In the genomic region with DNA sequence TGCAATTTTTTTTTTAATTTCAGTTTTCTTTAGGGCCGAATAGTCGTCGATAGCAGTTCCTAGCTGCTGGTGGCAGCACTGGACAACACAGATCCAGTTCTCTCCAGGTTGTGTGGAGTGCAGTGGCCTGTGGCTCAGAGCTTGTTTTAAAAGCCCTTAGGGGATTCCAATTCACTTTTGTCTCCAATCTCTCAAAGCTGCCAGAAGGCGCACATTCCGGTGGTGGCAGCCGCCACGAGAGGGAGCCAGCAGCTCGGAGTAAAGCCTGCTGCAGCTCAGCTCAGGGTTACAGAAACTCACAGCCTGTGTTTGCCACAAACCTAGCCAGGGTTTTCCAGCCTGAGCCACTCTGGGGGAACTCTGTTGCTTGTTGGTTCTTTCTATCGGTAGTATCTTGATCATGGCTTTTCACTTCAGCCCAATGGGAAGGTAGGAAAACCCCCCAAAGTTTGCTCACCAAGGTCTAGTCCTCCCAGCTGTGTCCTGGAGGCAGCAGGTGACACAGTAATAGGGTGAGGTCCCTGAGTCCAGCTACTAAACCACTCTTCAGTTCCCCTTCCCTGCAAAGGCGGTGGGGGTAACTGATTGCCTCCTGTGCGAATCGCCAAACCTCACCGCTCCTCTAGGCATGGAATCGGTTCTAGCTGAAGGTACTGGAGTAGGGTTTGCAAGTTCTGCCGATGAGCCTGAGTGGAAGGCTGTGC, we compare ENCODE assay signal across 7 mouse cellular contexts. TPM values are rescaled to one million over a fixed set of nuclear protein-coding genes. Genes with fewer than 3 reads are reported as not detected.
A peak's percentile ranks its signal among the peaks of the same experiment; 100 is the strongest.
DNase-seq lines count a peak whose midpoint lies in the region; ATAC-seq and TF ChIP-seq lines count a peak whose summit lies in the region.

No protein-coding gene starts in this region.

- no peak overlapping the region for H3K4me3 ChIP-seq in ES-E14 (ENCODE audit: insufficient read depth in 1 of 2, low read depth in 1 of 2, low read length in 2 of 2, poor library complexity in 1 of 2, severe bottlenecking in 1 of 2)
- H3K4me3 ChIP-seq in embryonic facial prominence, embryonic 14.5 days (ENCODE audit: low read depth, low read length) = no peak overlapping the region
- no peak overlapping the region for H3K4me3 ChIP-seq in hindbrain, postnatal 0 days (ENCODE audit: low read length)
- H3K4me3 ChIP-seq in stomach, postnatal 0 days (ENCODE audit: low read depth, low read length) = no peak overlapping the region

- in situ Hi-C loops in ES-E14 (cut with MboI; ENCODE audit: low sequenced_read_pairs in 2 of 2, unreplicated experiment in 2 of 2) = no loop called here

- H3K4me2 ChIP-seq in embryonic facial prominence, embryonic 14.5 days (ENCODE audit: low read depth, low read length) = no peak overlapping the region
- H3K4me2 ChIP-seq in hindbrain, postnatal 0 days (ENCODE audit: low read depth, low read length) = no peak overlapping the region
- H3K4me2 ChIP-seq in stomach, postnatal 0 days (replicated peaks; ENCODE audit: low read depth) = no peak overlapping the region

- TF ChIP-seq EP300 in stomach, postnatal 0 days (optimal IDR thresholded peaks at IDR 0.05) = no peak

- peak; percentile 90 for TF ChIP-seq CTCF in hindbrain, postnatal 0 days (IDR thresholded peaks at IDR 0.05; ENCODE audit: low read depth)
- TF ChIP-seq CTCF in stomach, postnatal 0 days (IDR thresholded peaks at IDR 0.05; ENCODE audit: low read depth) = peak; percentile 87

- H3K27ac ChIP-seq in ES-E14 (ENCODE audit: insufficient read depth, low read depth, low read length, poor library complexity, severe bottlenecking) = no peak overlapping the region
- no peak overlapping the region for H3K27ac ChIP-seq in embryonic facial prominence, embryonic 14.5 days (replicated peaks; ENCODE audit: low read depth, low read length)
- H3K27ac ChIP-seq in hindbrain, postnatal 0 days = no peak overlapping the region
- no peak overlapping the region for H3K27ac ChIP-seq in stomach, postnatal 0 days (replicated peaks)

- ATAC-seq in embryonic facial prominence, embryonic 14.5 days (ENCODE audit: low read depth) = peak; percentile 82
- ATAC-seq in hindbrain, postnatal 0 days = peak; percentile 77
- ATAC-seq in stomach, postnatal 0 days (ENCODE audit: low FRiP score, low TSS enrichment) = peak; percentile 76

- H3K4me1 ChIP-seq in ES-E14 (ENCODE audit: control insufficient read depth in 2 of 2, insufficient read depth in 2 of 2, low read length in 2 of 2, poor library complexity in 1 of 2) = peaks cover 0 to 3% of the 10 kb centered on the region in 2 experiments; a peak in 1 of 4 replicates
- H3K4me1 ChIP-seq in embryonic facial prominence, embryonic 14.5 days (ENCODE audit: control insufficient read depth, insufficient read depth, low read length) = no peaks in the 10 kb centered on the region
- H3K4me1 ChIP-seq in hindbrain, postnatal 0 days (ENCODE audit: insufficient read depth, low read length) = no peaks in the 10 kb centered on the region
- no peaks in the 10 kb centered on the region for H3K4me1 ChIP-seq in stomach, postnatal 0 days (replicated peaks; ENCODE audit: control insufficient read depth, insufficient read depth)

- 33% methylated on average over 15 of the region's 15 CpGs for WGBS in embryonic facial prominence, embryonic 14.5 days
- 36% methylated on average over 15 of the region's 15 CpGs for WGBS in hindbrain, postnatal 0 days
- WGBS in stomach, postnatal 0 days = 36% methylated on average over 15 of the region's 15 CpGs

- H3K36me3 ChIP-seq in ES-E14 (ENCODE audit: control insufficient read depth, insufficient read depth, low read length, poor library complexity, severe bottlenecking) = no peaks in the 10 kb centered on the region
- no peaks in the 10 kb centered on the region for H3K36me3 ChIP-seq in embryonic facial prominence, embryonic 14.5 days (ENCODE audit: control insufficient read depth, insufficient read depth, low read length)
- H3K36me3 ChIP-seq in hindbrain, postnatal 0 days (ENCODE audit: insufficient read depth, low read length) = no peaks in the 10 kb centered on the region
- H3K36me3 ChIP-seq in stomach, postnatal 0 days (ENCODE audit: control insufficient read depth, insufficient read depth, low read length) = no peaks in the 10 kb centered on the region

- peak; percentile 72 for DNase-seq in ES-E14 (ENCODE audit: low read depth, low spot score)
- peak; percentile 65 for DNase-seq in adrenal gland, postnatal 25 days
- DNase-seq in embryonic facial prominence, embryonic 14.5 days (ENCODE audit: low spot score) = peak; percentile 83
- peak; percentile 91 for DNase-seq in hindbrain, postnatal 0 days (ENCODE audit: low spot score)
- peak; percentile 39 for DNase-seq in left cerebral cortex, adult 11 months (ENCODE audit: low spot score)
- peak; percentile 87 for DNase-seq in mesoderm, embryonic 11.5 days (ENCODE audit: low read depth, low spot score)
- peak; percentile 89 for DNase-seq in stomach, postnatal 0 days (ENCODE audit: low spot score)

- no peak overlapping the region for H3K9ac ChIP-seq in ES-E14 (ENCODE audit: insufficient read depth, low read depth, low read length, poor library complexity, severe bottlenecking)
- H3K9ac ChIP-seq in embryonic facial prominence, embryonic 14.5 days (ENCODE audit: low read depth, low read length) = no peak overlapping the region
- H3K9ac ChIP-seq in hindbrain, postnatal 0 days (replicated peaks; ENCODE audit: low read length) = no peak overlapping the region
- H3K9ac ChIP-seq in stomach, postnatal 0 days (ENCODE audit: low read length) = no peak overlapping the region

- H3K27me3 ChIP-seq in embryonic facial prominence, embryonic 14.5 days (replicated peaks; ENCODE audit: control insufficient read depth, insufficient read depth, low read length) = no peaks in the 10 kb centered on the region
- H3K27me3 ChIP-seq in hindbrain, postnatal 0 days (ENCODE audit: insufficient read depth, low read length) = no peaks in the 10 kb centered on the region
- H3K27me3 ChIP-seq in stomach, postnatal 0 days (ENCODE audit: control insufficient read depth, insufficient read depth, low read length) = no peaks in the 10 kb centered on the region

- peaks cover 8% of the 10 kb centered on the region for H3K9me3 ChIP-seq in ES-E14 (ENCODE audit: control insufficient read depth, insufficient read depth, low read depth, low read length)
- peaks cover 2% of the 10 kb centered on the region; the same call in 1 of the 2 replicates for H3K9me3 ChIP-seq in embryonic facial prominence, embryonic 14.5 days (ENCODE audit: control insufficient read depth, low read length)
- H3K9me3 ChIP-seq in hindbrain, postnatal 0 days (ENCODE audit: low read length) = no peaks in the 10 kb centered on the region
- no peaks in the 10 kb centered on the region for H3K9me3 ChIP-seq in stomach, postnatal 0 days (ENCODE audit: control insufficient read depth, low read length)

TF ChIP-seq in ES-E14, 5 proteins besides CTCF, POLR2A, EP300 and RAD21:
- TF ChIP-seq ZC3H11A (IDR thresholded peaks at IDR 0.05; ENCODE audit: borderline replicate concordance, low read depth, low read length) (no peak; the same call in none of the 2 replicates), MAFK (IDR thresholded peaks at IDR 0.05; ENCODE audit: insufficient read depth, low read depth, low read length) (0 out of 2 replicates have a peak, but pooled peaks have one; percentile 5), HCFC1 (IDR thresholded peaks at IDR 0.05; ENCODE audit: borderline replicate concordance, insufficient read depth, low read length) (peak; percentile 57; the same call in 1 of the 2 replicates), CHD2 (IDR thresholded peaks at IDR 0.05; ENCODE audit: low read depth, low read length) (no peak), ZNF384 (IDR thresholded peaks at IDR 0.05; ENCODE audit: low read depth, low read length) (no peak)
TF ChIP-seq in ES-E14: peak in this region for 2.

RNA-seq across cellular contexts. Expression of a gene that starts 13.0 kb away (rescaled TPM):
- 0.09 TPM in 1 of 2 replicates, not detected in the other for total RNA-seq in ES-E14 (2012; rRNA removed)
- not detected in 2 replicates for total RNA-seq in adrenal gland, postnatal 25 days (2021)
- not detected in 2 replicates for polyA plus RNA-seq in embryonic facial prominence, embryonic 14.5 days (2014; fragmentation: Nextera tagmentation; extraction: Ambion mirVana)
- not detected in 2 replicates for total RNA-seq in hindbrain, postnatal 0 days (2014; rRNA removed)
- not detected in 2 replicates for polyA plus RNA-seq in hindbrain, postnatal 0 days (2015; fragmentation: Nextera tagmentation; extraction: Ambion mirVana)
- 591 and 619 TPM in 2 replicates for polyA plus RNA-seq in stomach, postnatal 0 days (2015; fragmentation: Nextera tagmentation; extraction: Ambion mirVana)

Comparison
In these comparisons a context has a peak if more than half of its experiments do, and no peak if none do; other contexts are left out.
1. DNase-seq: peak in every context shown above with its lines; median percentile 91 in hindbrain, postnatal 0 days; 89 in stomach, postnatal 0 days; 87 in mesoderm, embryonic 11.5 days; 83 in embryonic facial prominence, embryonic 14.5 days; 72 in ES-E14; 65 in adrenal gland, postnatal 25 days; 39 in left cerebral cortex, adult 11 months.